Mouse (Mus musculus) gastrocnemius, adult 18-20 months (tissue): ENCODE results near the gene 2700049A03Rik. TPM values are rescaled to one million over a fixed set of nuclear protein-coding genes. Genes with fewer than 3 reads are reported as not detected.

ENCODE experiments used
- DNase-seq: peaks from one replicate; pipeline ENCODE4 v3.0.0; 2021; ENCODE audit warnings: low spot score
- total RNA-seq, 2 experiments: library from RNA; stranded (reverse); gene quantifications; 2 replicates each; pipeline ENCODE4 v1.2.3; 2021

Gene 2700049A03Rik
- total RNA-seq, 2 experiments from 2014 or later: 3.5 to 4.5 TPM

DNA sequence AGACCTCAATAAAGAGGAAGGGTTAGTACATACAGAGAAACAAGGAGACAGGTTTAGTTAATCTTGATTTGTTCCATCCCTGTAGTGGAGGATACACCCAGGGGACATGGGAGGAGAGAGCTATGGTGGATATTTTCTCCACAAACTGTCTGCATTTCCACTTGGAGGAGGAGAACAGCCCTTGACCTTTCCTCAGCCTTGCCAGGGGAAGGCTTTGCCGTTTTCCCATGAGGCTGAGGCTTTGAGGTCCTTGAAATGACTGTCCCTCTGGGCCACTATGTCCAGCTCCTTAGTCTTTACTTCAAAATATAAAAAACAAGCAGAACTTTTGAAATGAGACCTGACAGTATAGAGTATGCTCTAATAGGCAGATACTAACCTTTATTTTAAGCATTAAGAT lies 33.3 kb downstream of the 2700049A03Rik start:
- DNase-seq: no peak

DNA sequence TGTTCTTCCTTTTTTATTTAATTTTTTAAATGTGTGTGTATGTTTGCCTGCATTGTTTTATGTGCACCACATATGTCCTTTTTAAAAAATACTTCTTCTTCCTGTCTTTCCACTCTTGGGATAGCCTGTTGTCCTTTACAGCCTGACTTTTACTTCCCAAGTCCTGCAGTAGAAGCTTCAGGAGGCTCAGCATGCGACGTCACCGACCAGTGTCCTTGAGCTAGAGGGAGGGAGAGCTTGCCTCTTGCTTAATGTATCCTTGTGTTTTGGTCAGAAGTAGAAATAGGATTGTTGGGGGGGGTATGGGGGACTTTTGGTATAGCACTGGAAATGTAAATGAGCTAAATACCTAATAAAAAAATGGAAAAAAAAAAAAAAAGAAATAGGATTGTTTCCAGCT lies 47.1 kb downstream of the 2700049A03Rik start:
- DNase-seq: no peak

DNA sequence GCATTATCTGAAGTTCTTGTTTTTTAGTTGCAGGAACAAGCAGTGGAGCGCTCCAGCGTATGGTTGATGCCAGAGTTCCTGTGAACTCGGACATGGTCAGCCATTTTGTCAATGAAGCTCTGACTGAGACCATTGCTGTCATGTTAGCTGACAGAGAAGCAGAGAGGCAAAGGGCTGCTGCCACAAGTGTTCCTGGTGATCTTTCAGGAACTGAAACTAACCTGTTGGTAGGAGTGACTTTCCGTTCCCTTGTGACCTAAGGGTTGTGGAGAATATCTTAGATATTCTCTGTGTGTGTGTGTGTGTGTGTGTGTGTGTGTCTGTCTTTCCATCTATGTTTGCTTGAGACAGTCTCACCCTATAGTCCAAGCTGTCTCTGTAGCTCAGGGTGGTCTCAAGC lies 47.7 kb downstream of the 2700049A03Rik start:
- DNase-seq: no peak

DNA sequence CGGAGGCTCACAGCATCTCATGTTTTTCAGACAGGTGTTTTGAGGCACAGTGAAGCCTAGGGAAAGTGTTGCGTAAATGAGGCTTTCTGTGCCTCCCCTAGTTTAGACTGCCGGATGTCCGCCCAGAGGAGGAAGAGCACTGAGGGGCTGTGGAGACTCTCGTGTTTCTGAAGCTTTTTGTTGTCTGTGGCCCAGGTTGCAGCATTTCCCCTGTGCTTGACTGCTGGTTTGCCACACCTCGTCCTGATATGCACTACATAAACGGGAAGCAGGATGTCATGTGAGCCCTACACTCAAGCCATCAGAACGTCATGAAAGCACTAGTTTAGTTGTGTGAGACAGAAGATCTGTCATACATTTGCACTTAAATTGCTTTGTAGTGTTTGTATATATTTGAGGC lies 56.1 kb downstream of the 2700049A03Rik start:
- DNase-seq: no peak

DNA sequence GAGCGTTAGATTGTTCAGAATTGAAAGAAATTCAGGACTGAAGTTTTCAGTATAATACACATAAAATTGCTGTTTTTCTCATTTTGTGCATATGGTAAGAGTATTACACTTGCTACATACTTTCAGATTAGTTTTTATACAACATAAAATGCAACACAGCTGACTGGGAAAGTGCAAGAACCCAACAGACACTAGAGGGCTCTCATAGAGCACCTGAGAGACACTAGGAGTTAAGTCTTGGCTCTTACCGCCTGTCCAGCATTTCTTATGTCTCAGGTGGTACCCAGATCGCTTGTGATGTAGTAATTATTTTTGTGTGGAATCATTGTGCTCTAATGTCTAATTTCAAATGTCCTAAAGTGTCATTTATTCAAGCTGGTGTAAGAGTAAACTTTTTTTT lies 61.0 kb downstream of the 2700049A03Rik start:
- DNase-seq: peak; percentile 9

DNA sequence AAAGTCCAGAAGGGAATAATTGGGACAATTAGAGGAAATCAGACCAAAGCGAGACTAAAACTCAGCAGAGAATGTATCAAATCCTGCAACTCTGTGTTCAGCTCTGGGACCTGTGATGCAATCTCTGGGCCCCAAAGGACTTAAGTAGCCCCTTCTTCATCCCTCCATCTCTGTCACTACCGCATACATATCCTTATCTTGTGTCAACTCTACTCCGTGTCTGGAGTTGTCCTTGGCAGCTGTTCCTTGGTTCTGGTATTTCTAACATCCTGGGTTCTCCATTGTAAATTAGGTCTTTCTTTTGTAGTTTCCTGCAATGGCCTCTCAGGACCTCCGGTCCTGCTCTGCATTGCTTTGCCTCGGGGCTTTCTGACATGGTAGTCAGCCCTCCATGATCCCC lies 65.1 kb downstream of the 2700049A03Rik start:
- DNase-seq: no peak

DNA sequence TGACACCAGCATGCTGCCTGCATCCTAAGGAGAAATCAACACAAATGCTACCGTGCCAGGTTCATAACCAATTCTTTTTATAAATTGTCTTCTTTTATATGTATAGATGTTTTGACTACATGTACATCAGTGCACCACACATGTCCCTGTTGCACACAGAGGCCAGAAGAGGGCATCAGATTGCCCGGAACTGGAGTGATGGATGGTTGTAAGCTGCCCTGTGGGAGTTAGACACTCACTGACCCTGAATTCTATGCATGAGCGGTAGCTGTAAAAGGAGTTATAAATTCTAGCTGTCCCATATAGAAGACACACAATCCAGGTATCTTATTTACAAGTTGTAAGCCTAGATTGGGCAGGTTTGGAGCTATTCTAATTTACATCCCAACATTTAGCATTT lies 67.7 kb downstream of the 2700049A03Rik start:
- DNase-seq: no peak

DNA sequence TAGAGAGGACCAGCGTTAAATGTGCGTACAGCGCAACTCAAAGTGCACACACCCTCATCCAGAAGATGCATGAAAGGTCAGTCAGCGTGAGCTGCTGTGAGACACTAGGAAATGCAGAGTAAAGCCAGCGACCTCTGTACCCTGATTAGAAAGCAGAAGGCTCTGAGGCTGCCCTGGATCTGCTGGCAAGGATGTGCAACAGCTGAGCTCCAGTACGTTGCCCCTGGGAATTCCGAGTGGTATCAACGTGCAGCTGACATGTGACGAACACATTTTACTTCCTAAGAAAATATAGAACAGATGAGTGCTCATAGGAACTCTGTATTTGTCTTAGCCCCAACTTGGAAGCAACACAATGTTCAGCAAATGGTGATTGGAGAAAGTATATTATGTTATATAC lies 80.5 kb downstream of the 2700049A03Rik start:
- peak; percentile 16 for DNase-seq

DNA sequence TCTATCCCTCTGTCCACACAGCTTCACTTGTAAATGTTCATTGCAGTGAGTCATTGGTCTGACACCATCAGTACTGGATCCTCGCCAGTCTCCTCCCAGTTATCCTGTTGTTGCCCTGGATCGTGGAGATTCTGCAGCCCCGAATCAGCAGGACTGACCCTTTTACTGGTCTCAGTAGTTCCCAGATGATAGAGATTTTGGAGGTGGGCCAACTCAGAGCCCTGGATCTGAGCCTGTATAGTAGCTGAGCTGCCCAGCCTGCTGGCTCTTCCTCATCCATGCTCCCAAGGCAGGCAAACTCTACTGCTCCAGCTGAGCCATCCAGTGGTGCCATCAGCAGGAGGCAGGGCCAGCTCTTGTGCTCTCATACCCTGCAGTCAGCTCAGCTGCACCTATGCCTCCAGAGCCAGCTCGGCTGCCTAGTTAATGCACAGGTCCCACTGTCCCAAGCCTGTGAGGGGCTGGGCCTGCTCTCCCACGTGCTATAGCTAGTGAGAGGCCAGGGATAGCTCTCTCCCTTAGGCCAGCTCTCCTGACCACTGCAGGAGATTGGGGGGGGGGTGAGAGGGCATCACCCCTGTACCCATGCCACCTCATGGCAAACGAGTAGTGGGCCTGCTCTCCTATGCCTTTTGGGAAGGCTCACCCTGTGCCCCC lies 81.3 kb downstream of the 2700049A03Rik start:
- DNase-seq: peak; percentile 39

DNA sequence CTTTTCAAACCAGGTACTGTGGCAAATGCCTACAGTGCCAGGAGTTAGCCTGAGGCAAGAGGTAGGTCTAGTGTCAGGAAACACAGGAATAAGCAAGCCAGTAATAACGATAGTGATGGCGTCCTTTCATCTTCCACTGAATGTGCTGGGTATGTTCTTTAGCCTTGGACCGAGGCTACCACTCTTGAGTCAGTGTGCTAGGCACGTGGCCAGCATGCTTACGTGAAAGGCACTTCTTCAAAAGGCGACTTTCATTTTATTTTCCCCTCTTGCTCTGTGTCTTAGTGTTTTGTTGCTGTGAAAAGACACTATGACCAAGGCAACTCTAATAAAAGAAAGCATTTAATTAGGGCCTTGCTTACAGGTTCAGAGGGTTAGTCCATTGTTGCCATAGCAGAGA lies 86.1 kb downstream of the 2700049A03Rik start:
- DNase-seq: no peak

DNA sequence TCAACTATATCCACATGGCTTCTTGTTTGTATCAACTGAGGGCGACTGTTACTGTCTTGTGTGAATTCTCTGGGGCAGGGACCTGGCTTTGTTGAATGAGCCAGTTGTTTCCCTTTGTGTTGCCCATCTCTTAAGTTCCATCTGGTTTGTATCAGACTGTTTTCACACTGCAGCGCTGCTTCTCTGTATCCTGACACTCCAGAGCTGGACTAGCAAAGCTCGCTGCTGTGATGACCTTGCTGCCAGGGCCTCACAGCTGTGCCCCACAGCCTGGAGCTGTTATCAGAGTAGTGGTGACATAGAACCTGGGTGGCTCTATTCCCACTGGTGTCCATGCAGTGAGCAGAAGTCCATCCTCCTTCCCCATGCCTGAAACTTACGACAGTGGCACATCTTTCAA lies 91.1 kb downstream of the 2700049A03Rik start:
- DNase-seq: no peak

DNA sequence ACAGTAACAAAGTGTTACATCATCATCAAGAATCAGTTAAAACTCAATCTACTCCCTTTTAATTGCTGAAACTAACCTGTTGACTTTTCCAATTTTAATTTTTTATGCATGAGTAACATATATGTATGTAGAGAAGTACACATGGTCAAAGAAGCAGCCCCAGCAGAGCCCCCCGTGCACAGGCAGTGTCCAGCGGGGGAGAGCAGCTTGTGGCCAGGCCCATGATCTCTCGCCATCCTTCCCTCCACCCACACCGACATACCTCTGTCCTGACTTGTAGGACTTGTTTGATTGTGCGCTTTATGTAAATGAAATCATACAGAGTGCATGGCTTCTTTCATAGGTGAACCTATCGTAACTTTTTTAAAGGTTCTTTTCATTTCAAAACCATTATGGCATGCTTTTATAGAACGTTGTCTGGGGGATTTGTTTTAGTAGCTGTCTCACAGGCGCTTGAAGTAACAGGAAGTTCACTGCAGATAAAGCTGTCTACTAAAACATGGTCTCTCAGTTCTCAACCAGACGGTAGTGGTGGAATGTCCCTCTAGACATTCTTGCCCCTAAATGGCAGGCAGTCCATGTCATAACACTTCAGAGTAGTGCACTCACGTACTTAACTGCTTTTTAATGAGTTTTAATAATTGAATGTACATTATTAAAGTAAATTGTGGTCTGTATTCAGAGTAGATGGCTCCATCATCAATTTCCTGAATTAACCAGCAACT lies 92.4 kb downstream of the 2700049A03Rik start:
- DNase-seq: no peak

DNA sequence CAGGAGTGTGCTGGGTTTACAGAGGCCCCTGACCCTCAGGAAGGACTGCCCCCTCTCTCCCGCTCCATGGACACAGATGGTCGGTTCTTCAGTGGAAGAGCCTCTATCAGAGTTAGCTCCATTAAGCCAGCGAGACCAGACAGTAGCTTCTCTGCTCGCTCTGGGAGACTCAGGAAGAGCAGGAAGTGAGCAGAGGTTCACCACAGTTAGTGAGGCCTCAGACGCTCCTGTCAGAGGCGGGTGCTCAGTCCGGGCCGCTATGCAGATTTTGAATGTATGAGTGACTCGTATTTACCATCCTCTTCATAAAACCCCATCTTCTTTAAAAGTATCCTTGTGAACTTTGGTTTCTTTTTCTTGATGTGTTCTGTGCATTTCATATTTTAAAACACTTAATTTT lies 94.9 kb downstream of the 2700049A03Rik start:
- no peak for DNase-seq

DNA sequence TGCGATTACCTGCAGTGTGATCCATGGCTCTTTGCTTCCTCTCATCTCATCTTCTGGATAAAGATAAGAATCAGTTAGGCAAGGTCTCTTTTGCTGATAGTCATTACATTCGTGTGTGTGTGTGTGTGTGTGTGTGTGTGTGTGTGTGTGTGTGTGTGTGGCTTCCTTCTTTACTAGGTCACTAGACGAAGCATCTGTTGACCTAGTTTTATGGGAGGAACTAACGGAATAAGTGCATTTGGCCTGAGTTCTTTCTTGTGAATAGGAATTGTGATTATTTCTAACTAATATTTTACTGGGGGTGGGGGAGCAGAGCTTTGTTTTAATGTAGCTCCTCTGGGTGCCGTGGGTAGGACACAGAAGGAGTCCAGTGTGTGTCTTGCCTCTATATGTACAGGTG lies 96.8 kb downstream of the 2700049A03Rik start:
- no peak for DNase-seq

DNA sequence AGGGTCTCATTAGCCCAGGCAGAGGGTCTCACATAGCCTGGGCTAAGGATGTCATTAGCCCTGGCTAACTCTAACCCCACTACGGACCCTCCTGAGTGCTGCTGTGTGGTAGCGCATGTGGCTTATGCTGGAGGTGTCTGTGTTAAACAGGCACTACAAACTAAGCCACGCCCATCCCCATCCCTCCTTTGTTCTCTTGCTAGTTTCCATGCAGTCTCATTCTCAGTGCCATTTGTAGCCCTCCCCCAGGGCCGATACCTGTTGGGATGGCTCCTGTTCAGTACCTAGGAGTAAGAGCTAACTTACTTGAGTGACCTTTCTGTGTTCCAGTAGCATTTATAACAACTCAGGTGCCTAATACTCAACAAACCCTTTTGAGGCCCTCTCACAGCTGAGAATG lies 100.4 kb downstream of the 2700049A03Rik start:
- no peak for DNase-seq

DNA sequence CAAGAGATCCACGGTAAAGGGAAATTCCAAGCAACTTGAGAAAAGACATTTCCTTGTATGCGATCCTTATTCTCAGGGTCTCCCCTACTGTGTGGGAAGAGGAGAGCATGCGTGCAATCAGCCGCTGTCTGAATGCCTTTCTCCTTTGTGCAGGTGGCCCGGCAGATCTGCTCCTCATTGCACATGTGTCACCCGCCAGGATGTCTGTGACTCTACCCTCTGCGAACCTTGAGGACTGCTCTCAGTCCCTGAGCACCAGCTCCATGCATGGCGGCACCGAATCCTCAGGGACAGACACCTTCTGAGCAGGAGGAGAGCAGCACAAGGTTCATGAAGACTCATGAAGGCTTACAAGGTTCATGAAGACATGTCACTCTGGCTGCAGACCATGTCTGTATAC lies 106.1 kb downstream of the 2700049A03Rik start:
- DNase-seq: no peak

DNA sequence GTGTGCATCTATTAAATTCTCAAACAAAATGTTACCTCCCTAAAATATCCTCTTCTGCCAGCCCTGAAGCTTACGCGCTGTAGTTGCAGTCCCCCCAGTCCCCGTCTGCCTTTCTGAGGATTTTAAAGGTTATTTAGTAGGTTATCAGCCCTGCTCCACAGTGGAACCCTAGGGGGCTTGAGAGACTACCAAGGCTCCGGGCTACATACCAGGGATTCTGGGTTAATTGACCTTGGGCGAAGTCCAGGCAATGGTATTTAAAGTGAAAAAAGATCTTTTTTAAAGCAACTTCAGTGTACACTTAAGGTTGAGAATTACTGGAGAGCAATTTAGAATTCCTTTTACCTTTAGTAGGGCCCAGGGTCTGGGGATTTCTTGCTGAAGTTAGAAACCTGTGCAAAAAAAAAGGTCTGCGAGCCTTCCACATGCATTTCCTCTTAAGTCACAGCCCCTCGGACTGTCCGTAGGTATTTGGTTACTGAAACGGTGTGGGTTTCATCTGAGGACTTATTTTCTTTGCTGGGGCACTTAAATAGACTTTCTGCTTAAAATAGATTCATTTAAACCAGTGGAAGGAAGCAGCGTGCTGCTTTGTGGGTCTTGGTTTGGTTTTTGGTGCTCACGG lies 108.2 kb downstream of the 2700049A03Rik start:
- no peak for DNase-seq

DNA sequence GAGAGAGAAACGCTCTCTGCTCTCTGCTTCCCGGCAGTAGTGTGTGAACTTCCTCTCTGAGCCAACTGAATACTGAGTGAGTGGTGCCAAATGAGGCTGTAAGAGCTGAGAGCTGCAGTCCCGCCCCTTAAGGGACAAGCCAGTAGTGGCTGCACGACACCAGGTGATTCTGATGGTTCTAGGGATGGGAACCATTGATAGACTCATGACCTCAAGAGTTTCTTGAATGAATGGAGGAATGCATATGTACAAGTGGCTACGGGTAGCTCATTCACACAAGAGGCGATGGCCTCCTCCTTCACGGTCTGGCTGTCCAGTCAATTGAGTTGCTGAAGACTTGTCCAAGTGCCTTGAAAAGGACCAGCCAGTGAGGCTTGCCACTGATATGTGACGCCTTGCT lies 110.5 kb downstream of the 2700049A03Rik start:
- DNase-seq: no peak

DNA sequence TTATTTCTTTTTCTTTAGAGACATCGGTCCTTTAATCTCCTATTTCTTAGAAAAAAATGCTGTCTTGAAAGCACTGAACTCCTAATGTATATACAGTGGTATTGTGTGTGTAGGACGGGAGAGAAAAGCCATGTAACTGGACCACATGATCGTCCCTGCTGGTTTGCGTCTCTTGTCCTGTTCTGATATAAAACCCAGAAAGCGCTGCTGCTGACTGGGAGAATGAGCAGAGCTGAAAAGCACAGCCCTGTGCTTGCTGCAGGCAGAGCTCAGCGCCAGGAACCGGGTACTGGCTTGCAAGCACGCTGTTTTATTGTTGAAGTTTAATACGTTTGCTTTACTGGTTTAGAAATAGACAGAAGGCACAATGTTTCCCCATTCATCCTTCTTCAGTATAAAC lies 112.7 kb downstream of the 2700049A03Rik start:
- no peak for DNase-seq

DNA sequence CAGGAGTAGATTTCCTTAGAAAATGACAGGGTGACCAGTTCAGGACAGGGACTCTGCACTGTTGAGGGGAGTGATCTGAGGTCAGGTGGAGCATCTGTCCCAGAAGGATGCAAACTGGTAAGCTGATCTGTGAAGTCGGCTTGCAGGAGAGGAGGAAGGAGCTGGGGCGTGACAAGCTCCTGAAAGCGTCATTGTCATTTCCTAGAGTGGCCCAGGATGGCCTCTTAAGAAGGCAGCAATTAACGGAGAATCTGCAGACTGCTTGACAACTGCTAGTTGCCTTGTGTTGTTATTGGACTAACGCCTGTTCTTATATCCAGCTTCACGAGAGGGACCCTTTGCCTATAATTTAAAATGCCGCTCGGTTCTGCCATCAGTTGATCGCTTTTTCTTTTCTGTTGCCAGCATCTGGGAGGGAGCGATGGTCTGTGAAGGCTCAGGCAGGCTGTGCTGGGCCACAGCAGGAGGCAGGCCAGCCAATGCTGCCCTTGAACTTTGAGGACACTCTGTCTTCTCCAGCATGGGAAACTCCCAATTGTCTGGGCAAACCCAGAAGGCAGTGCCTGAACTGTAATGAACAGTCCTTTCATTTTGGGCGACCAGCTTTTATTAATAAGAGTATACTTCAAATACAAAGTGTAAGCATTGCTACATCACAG lies 116.0 kb downstream of the 2700049A03Rik start:
- DNase-seq: no peak

DNA sequence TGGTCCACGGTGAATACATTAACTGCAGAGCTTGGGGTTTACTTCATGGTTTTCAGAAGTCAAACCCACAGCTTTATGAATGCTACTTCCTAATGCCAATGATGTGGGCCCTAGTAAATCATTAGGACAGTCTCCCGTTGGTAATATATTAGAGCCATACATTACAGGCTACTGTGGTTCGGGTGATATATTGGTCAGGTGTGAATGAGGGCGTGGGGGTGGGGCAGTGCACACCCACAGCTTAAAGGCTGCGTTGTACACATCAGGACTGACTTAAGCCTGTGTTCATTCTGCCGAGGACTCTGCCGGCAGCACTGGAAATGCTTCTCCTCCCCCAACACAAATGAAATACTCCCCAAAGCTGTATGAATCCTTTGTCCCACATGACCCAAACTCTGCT lies 118.1 kb downstream of the 2700049A03Rik start:
- DNase-seq: no peak

DNA sequence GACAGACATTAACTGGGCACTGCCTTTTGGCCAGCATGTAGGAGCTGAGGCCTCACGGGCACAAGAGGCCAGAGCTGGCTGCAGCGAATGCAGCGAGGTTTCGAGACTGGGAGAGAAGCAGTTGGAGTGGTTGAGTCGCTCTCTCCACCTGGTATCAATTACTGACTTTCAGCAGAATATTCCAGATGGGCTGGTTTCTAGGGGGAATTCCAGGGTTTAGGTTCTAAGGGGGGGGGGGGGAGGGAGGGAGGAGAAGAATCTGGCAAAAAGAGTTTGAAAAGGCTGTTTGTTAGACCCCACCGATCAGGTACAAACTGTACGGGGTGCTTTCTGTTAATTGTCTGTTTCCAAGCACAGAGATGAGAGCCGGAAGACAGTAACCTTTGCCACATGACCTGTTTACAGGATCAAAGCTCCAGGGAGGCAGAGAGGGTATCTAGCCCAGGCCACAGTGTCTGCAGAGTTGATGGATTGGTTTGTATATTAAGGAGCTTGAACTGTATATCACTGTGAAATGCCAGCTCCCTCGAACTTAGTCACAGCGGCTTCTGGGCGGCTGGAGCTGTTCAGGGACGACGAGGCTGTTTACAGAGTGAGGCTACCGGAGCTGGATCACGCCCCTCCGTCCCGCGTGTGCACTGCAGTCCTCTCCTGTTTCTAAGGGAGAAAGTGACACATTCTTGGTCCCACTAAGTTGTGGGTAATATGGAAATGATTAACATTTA lies 121.7 kb downstream of the 2700049A03Rik start:
- DNase-seq: no peak
